Mouse (Mus musculus): ENCODE measurements around the gene Calhm6.

- TF ChIP-seq CTCF (IDR thresholded peaks at IDR 0.05; ENCODE audit: control insufficient read depth, insufficient read depth, insufficient read length) (no peak), USF1 (IDR thresholded peaks at IDR 0.05; ENCODE audit: low read depth) (no peak)
These were observed 8.6 kb upstream of the Calhm6 start for GRCm38 (mm10) chr10:34136432-34136831.
